Mouse (Mus musculus): ENCODE data around the gene Mcur1.

The Mcur1 gene

GRCm38 (mm10) chr13:43524491-43525362, 35.3 kb downstream of the Mcur1 start:
- DNase-seq: peak; percentile 87

GRCm38 (mm10) chr13:43523906-43524480, 36.0 kb downstream of the Mcur1 start:
- no peak for DNase-seq

- DNase-seq: no peak
Measured at GRCm38 (mm10) chr13:43521940-43522339, 38.1 kb downstream of the Mcur1 start.

- no peak for DNase-seq
Measured at GRCm38 (mm10) chr13:43519251-43519650, 40.7 kb downstream of the Mcur1 start.

- no peak for DNase-seq
Measured at GRCm38 (mm10) chr13:43517371-43517770, 42.6 kb downstream of the Mcur1 start.

- DNase-seq: no peak
Measured at GRCm38 (mm10) chr13:43516931-43517330, 43.1 kb downstream of the Mcur1 start.

GRCm38 (mm10) chr13:43516119-43516518, 43.9 kb downstream of the Mcur1 start:
- DNase-seq: no peak

GRCm38 (mm10) chr13:43514950-43515358, 45.0 kb downstream of the Mcur1 start:
- DNase-seq: no peak

GRCm38 (mm10) chr13:43512736-43513135, 47.3 kb downstream of the Mcur1 start:
- DNase-seq: no peak

GRCm38 (mm10) chr13:43505798-43506197, 54.2 kb downstream of the Mcur1 start:
- DNase-seq: no peak

GRCm38 (mm10) chr13:43503395-43503850, 56.6 kb downstream of the Mcur1 start:
- no peak for DNase-seq

- DNase-seq: no peak
Measured at GRCm38 (mm10) chr13:43501601-43502000, 58.4 kb downstream of the Mcur1 start.

- no peak for DNase-seq
Measured at GRCm38 (mm10) chr13:43500483-43500850, 59.5 kb downstream of the Mcur1 start.

- DNase-seq: no peak
Measured at GRCm38 (mm10) chr13:43499731-43500482, 60.1 kb downstream of the Mcur1 start.

GRCm38 (mm10) chr13:43498849-43499248, 61.1 kb downstream of the Mcur1 start:
- peak; percentile 73 for DNase-seq

GRCm38 (mm10) chr13:43497769-43498168, 62.2 kb downstream of the Mcur1 start:
- no peak for DNase-seq

- peak; percentile 65 for DNase-seq
Measured at GRCm38 (mm10) chr13:43496660-43497059, 63.3 kb downstream of the Mcur1 start.

GRCm38 (mm10) chr13:43495645-43496044, 64.3 kb downstream of the Mcur1 start:
- no peak for DNase-seq

- DNase-seq: no peak
Measured at GRCm38 (mm10) chr13:43493725-43494124, 66.3 kb downstream of the Mcur1 start.

- DNase-seq: no peak
Measured at GRCm38 (mm10) chr13:43493058-43493481, 66.9 kb downstream of the Mcur1 start.

Measured in layer of hippocampus, adult 9-11 months (tissue).